Mouse (Mus musculus) natural killer cell, adult 2 months (primary cell): ENCODE measurements around the gene Dock6.
A peak's percentile ranks its signal among the peaks of the same experiment; 100 is the strongest.
"Not testable (repeated sequence)": the region's sequence is repeated elsewhere in the genome, so short reads cannot be mapped to it uniquely, and the experiment has no call there.

ENCODE experiments used
- DNase-seq, 2 experiments: peaks; one replicate each; pipeline ENCODE4 v3.0.0; 2022; ENCODE audit warnings: low spot score in 2 of 2

Dock6 gene

GRCm38 (mm10) chr9:21781657-21782468, 70.6 kb downstream of the Dock6 start:
- no peak for DNase-seq

- no peak for DNase-seq
Measured at GRCm38 (mm10) chr9:21777726-21778125, 74.7 kb downstream of the Dock6 start.

- no peak for DNase-seq
Measured at GRCm38 (mm10) chr9:21774353-21774752, 78.1 kb downstream of the Dock6 start.

- not testable (repeated sequence) for DNase-seq
Measured at GRCm38 (mm10) chr9:21773396-21773795, 79.0 kb downstream of the Dock6 start.

GRCm38 (mm10) chr9:21769558-21770183, 82.8 kb downstream of the Dock6 start:
- no peak for DNase-seq

GRCm38 (mm10) chr9:21768511-21769411, 83.7 kb downstream of the Dock6 start:
- no peak for DNase-seq

- no peak for DNase-seq
Measured at GRCm38 (mm10) chr9:21767896-21768295, 84.5 kb downstream of the Dock6 start.

- DNase-seq: no peak
Measured at GRCm38 (mm10) chr9:21764084-21764999, 88.1 kb downstream of the Dock6 start.

- no peak for DNase-seq
Measured at GRCm38 (mm10) chr9:21762135-21762534, 90.3 kb downstream of the Dock6 start.

GRCm38 (mm10) chr9:21760155-21761088, 92.0 kb downstream of the Dock6 start, which contains the start of gene Spc24:
Gene Spc24 (minus strand): TSS chr9:21760303.
- peak; percentile 96 to 97 for DNase-seq

GRCm38 (mm10) chr9:21759718-21760117, 92.7 kb downstream of the Dock6 start:
- DNase-seq: no peak

GRCm38 (mm10) chr9:21758576-21759529, 93.6 kb downstream of the Dock6 start:
- no peak for DNase-seq

- no peak for DNase-seq
Measured at GRCm38 (mm10) chr9:21754516-21755321, 97.7 kb downstream of the Dock6 start.

GRCm38 (mm10) chr9:21754003-21754402, 98.4 kb downstream of the Dock6 start:
- no peak for DNase-seq

GRCm38 (mm10) chr9:21752252-21752792, 100.1 kb downstream of the Dock6 start:
- no peak for DNase-seq

GRCm38 (mm10) chr9:21751347-21751746, 101.1 kb downstream of the Dock6 start:
- DNase-seq: no peak

GRCm38 (mm10) chr9:21750370-21750769, 102.1 kb downstream of the Dock6 start:
- no peak for DNase-seq
